Mouse (Mus musculus) forebrain, embryonic 16.5 days (tissue): Measurements from ENCODE around the gene Fam174a. TPM values are rescaled to one million over a fixed set of nuclear protein-coding genes. Genes with fewer than 3 reads are reported as not detected.

Experiments
- ATAC-seq: fragments of 200-750 bp; cut with Nextera tagmentation; 2 replicates; pipeline ENCODE4 v1.8.0; 2017; ENCODE audit warnings: mild to moderate bottlenecking, moderate library complexity
- H3K27ac ChIP-seq: fragments of 300-500 bp; sonication (generic); 2 replicates; pipeline ENCODE4 v1.5.1; 2014; ENCODE audit warnings: low read length, control low read depth
- H3K27me3 ChIP-seq: fragments of 300-500 bp; sonication (generic); replicated peaks from 2 replicates; pipeline ENCODE4 v1.6.1; 2014; ENCODE audit warnings: low read length; ENCODE audit not compliant: control insufficient read depth, insufficient read depth
- H3K36me3 ChIP-seq: fragments of 300-500 bp; sonication (generic); 2 replicates; pipeline ENCODE4 v1.6.1; 2014; ENCODE audit not compliant: control insufficient read depth, insufficient read depth
- H3K4me1 ChIP-seq: fragments of 300-500 bp; sonication (generic); replicated peaks from 2 replicates; pipeline ENCODE4 v1.6.1; 2014; ENCODE audit warnings: low read length; ENCODE audit not compliant: control insufficient read depth, insufficient read depth
- H3K4me2 ChIP-seq: fragments of 300-500 bp; sonication (generic); 2 replicates; pipeline ENCODE4 v1.6.1; 2014; ENCODE audit warnings: mild to moderate bottlenecking, low read length, control low read depth
- H3K4me3 ChIP-seq: fragments of 300-500 bp; sonication (generic); replicated peaks from 2 replicates; pipeline ENCODE4 v1.5.1; 2014; ENCODE audit warnings: mild to moderate bottlenecking, low read length, control low read depth
- H3K9ac ChIP-seq: fragments of 300-500 bp; sonication (generic); replicated peaks from 2 replicates; pipeline ENCODE4 v1.6.1; 2014; ENCODE audit warnings: low read depth, low read length, control low read depth
- H3K9me3 ChIP-seq: fragments of 300-500 bp; sonication (generic); 2 replicates; pipeline ENCODE4 v1.6.1; 2016; ENCODE audit warnings: low read length; ENCODE audit not compliant: control insufficient read depth
- WGBS: fragments of 180-500 bp; shearing (Covaris S2); extraction: QIAGEN DNeasy Blood & Tissue Kit; methylation state at CpG from one replicate; pipeline ENCODE4 v1.1.7; 2014; 5-methylcytosine and 5-hydroxymethylcytosine counted together
- polyA plus RNA-seq: library from polyadenylated mRNA; unstranded; fragments of >200 nt; fragmentation: Nextera tagmentation; extraction: Ambion mirVana; gene quantifications from 2 replicates; pipeline ENCODE4 v1.2.1, GENCODE M21; 2015

The Fam174a gene
- polyA plus RNA-seq, 1 experiment from 2014 or later, result 19.7 TPM

DNA sequence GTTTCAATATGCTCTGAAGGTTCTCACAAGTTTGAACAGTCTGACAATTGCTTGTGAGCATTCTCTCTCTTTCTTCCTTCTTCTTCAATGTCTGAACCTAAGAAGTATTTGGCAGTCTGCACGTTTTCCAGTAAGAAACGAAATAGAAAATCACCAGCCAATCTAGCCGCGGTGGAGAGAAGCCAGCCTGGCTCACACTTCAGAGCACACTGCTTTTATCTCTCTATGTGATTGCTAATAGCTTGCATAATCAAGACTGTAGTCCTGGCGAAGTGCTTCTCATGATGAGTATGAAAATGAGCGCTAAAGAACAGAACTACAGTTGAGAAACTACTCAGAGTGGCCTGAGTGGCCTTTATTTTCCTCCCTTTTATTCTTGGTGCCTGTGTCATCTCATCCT is 62.0 kb downstream of the Fam174a start:
- WGBS, result 23% methylated on average over 6 of the region's 6 CpGs
- no peaks in the 10 kb centered on the region for H3K27me3 ChIP-seq
- no peak overlapping the region for H3K4me2 ChIP-seq
- no peaks in the 10 kb centered on the region for H3K36me3 ChIP-seq
- peaks cover 3% of the 10 kb centered on the region for H3K4me1 ChIP-seq
- peak; percentile 85 for ATAC-seq
- H3K4me3 ChIP-seq, result no peak overlapping the region
- H3K27ac ChIP-seq, result no peak overlapping the region
- H3K9ac ChIP-seq, result no peak overlapping the region
- no peaks in the 10 kb centered on the region for H3K9me3 ChIP-seq

DNA sequence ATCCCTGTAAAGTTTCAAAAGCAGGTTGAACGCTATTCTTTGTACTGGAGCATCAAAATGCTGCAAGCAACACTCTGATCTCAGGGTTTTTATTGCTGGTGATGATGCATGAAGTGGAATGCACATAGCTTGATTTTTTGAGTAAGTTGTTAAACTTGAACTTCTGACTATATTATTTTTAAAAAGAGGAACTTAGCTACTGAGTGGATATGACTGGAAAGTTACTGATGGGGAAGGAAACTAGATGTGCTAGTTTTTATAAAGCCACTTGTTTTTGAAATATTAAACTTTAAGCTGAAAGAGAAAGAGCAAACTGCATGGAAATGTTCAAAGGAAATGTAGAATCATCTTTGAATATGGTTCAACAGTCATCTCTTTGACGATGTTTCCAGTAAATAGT is 67.6 kb downstream of the Fam174a start:
- no peak overlapping the region for H3K9ac ChIP-seq
- WGBS, result 82% methylated on average over 2 of the region's 2 CpGs
- no peak for ATAC-seq
- no peaks in the 10 kb centered on the region for H3K36me3 ChIP-seq
- no peak overlapping the region for H3K4me2 ChIP-seq
- no peak overlapping the region for H3K4me3 ChIP-seq
- no peaks in the 10 kb centered on the region for H3K9me3 ChIP-seq
- no peaks in the 10 kb centered on the region for H3K4me1 ChIP-seq
- no peaks in the 10 kb centered on the region for H3K27me3 ChIP-seq
- H3K27ac ChIP-seq, result no peak overlapping the region
